Mouse (Mus musculus) cerebellum, postnatal 10 days (tissue): ENCODE data around the gene Man2a1.

Source experiments
- DNase-seq, 2 experiments: peaks; one replicate each; pipeline ENCODE4 v3.0.0; 2021; ENCODE audit warnings: mixed read lengths in 2 of 2

Man2a1 gene

DNA sequence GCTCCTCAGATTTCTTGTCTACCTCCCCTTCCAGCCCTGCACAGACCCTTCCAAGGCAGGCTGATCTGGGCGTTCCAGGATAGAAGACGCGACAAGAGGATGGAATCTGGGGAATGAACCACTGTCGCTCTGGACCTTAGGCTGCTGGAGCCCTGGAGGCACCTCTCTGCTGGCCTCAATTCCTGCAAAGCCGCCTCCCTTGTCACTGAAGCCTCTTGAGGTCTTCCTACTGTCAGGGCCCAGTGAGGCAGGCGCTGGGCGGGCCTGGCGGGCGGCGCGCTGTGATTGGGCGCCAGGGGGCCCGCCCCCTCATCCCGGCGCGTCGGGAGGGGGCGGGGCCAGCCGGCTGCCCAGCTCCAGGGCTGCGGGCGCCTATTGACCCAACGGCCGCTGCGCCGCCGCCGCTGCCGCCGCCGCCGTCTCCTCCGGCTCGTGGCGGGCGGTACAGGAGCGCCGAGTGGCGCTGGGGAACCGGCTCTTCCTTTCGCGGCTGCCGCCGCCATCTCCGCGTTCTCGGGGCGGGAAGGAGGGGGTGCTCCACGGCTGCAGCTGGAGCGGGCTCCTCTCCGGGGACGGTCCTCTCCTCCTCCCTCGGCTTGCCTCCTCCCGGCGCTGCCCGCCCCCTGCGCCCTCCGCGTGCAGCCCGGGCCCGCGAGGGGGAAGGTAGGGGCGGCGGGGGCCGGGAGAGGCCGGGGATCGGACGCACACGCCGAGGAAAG lies at the start of gene Man2a1:
Gene Man2a1, plus strand, starts transcription at position 365 of the 719 bp plus-strand sequence.
- peak; percentile 93 to 95 for DNase-seq

DNA sequence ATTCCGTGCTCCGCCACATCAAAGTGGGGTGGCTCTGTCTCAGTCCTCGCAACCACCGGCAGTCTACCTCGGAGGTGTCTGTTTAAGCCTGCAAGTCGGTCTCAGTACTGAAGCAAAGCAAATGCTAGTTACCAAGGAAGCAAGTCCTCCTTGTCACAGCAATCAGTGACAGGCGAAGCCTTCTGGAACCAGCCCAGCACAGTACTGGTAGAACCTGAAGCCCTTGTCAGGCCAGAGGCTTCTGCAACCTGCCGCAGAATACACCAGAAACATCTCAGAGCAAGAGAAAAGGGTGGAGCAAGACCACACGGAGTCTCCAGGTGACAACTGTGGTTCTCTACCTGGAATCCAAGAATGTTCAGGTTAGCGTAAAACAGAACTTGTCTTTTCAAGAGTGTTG lies 47.2 kb upstream of the Man2a1 start:
- DNase-seq, result no peak

DNA sequence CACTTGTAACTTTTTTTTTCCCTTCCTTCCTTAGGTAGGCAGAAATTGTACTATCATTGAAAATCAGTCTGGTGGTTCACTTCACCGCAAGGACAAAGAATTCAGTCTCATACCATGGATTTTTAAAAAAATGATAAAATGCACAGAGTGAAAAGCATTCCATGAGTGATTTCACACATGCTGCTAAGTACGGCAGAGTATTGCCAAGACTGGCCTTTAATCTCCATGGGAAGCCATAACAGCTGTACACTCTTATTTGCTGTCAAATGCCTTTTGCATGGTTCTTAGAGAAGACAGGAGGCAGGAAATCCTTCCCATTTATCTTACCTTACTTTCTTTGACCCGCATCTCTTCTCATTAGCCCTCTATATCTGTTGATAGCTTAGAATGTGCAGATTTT lies 45.6 kb upstream of the Man2a1 start:
- no peak for DNase-seq

- no peak for DNase-seq
Measured at GRCm38 (mm10) chr17:64556661-64557445, 43.7 kb upstream of the Man2a1 start.

- DNase-seq, result no peak
Measured at GRCm38 (mm10) chr17:64558994-64559540, 41.5 kb upstream of the Man2a1 start.

- DNase-seq, result no peak
Measured at GRCm38 (mm10) chr17:64566435-64566834, 34.1 kb upstream of the Man2a1 start.

- DNase-seq, result no peak
Measured at GRCm38 (mm10) chr17:64567546-64567945, 33.0 kb upstream of the Man2a1 start.

DNA sequence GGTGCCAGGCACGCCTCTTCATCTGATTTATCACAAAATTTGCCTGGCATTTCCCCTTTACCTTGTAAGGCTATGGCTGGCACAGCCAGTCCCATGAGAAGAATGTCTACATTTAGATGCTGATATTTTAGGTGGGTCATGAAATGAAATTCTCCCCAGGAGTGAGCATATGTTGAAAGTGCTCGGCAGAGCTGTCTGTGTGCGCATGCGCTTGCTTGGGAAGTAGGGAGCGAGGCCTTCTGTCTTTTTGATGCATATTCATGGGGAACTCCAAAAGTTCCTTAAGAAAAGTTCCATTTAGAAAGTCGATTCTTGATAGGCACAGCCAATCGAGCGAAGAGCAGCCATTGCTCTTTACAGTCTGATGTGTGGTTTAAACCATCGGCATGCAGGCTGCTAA lies 26.6 kb upstream of the Man2a1 start:
- no peak for DNase-seq

GRCm38 (mm10) chr17:64575240-64575639 lies 25.3 kb upstream of the Man2a1 start:
- DNase-seq, result peak in 1 of 2 experiments; percentile 31

- DNase-seq, result no peak
Measured at GRCm38 (mm10) chr17:64577485-64577884, 23.1 kb upstream of the Man2a1 start.

DNA sequence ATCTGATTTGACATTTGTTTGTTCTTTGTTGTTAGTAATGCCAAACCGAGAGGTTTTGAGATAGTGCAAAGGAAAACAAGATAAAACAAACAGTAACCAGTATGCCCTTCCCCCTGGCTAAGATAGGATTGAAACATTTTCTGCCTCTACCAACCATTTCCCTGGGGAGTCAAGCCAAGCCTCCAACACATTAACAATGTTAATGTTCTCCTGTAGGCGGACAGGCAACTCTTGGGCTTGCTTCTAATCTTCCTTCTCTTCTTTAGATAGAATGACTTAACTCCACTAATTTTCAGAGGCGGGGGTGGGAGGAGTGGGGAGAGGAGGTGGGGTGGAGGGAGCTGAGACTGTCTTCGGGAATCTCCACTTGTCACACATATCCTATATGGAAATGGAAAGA lies 22.2 kb upstream of the Man2a1 start:
- DNase-seq, result peak in 1 of 2 experiments; percentile 15

DNA sequence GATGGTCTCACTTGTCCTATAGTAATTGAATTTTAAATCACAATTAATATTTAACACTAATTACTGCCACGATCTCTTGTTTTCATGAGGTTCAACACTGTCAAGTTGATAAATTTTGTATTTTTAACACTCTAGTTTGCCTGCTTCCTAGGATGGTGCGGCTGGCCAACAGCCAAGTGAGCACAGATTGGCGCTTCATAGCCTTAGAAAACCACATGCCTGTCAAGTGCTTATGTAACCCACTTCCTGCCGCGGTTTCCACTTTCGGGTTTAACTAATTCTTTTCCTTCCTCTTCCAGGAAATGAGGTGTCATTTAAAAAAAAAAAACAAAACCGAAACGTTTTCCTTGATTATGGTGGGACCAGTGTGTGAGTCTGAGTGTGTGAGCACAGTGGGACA lies 20.8 kb upstream of the Man2a1 start:
- DNase-seq, result peak; percentile 69 to 76

- DNase-seq, result peak in 1 of 2 experiments; percentile 5
Measured at GRCm38 (mm10) chr17:64581133-64581532, 19.4 kb upstream of the Man2a1 start.

DNA sequence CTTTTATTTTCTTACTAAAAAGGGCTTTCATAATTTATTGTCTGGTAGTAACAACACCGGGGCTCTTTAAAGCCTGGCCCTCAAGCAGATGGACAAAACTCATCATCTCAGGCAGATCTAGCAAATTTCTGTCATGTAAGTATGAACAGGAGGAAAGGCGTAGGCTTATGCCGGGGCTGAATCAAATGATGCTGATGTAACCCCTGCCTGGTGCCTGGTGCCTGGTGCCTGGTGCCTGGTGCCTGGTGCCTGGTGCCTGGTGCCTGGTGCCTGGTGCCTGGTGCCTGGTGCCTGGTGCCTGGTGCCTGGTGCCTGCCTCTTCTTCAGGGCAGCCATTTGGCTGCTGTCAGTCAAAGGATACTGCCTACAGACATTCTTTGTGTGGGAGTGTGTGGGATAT lies 18.6 kb upstream of the Man2a1 start:
- DNase-seq, result no peak

DNA sequence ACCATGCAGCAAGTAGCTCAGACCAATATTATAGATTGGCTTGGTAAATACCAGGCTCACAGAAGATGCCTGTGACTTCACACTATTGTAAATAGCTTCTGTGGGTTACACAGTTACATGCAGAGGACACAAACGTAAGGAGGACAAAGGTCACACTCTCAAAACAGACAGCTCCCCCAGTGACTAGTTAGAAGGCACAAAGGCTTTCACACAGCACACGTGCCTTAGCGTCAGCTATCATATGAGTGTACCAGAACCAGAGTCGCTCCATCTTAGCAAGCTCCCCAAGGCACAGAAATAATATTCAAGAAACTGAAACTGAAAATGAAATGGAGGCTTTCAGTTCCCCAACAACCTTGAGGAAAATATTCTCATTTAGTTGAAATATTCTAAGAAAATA lies 10.1 kb upstream of the Man2a1 start:
- no peak for DNase-seq

GRCm38 (mm10) chr17:64591366-64591765 lies 9.2 kb upstream of the Man2a1 start:
- DNase-seq, result no peak

DNA sequence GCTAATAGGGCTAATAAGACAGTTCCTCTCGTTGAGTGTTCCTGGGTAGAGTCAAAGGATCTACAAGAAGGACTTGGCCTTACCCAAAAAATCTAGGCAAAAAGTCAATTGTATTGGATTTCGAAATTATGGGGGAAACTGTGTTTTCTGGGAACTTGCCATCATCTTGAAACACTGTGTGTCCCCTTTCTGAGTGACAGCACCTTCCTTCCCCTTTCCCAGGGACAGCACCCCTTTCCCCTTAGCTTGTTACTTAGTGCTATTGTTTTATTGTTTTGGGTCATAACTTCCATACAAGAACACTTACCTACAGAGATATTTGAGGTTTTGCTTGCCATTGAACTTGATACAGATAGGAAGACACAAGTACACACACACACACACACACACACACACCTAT lies 8.2 kb upstream of the Man2a1 start:
- DNase-seq, result no peak

- DNase-seq, result peak; percentile 47 to 53
Measured at GRCm38 (mm10) chr17:64592788-64593187, 7.7 kb upstream of the Man2a1 start.

DNA sequence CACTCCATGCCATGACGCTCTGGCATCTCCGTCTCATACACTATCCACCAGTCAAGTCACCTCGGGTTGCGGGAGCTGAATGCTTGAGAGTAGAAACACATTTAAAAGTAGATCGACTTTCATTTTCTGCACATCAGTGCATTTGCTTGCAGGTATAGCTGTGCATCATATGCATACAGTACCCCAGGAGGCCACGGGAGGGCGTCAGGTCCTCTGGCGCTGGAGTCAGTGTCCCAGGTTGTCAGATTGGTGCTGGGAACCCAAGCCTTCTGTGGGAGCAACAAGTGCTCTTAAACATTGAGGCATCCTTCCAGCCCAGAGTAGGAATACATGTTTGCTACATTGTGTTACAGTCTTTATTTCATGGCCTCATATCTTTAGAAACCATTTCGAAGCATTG lies 2.8 kb upstream of the Man2a1 start:
- no peak for DNase-seq

- DNase-seq, result peak; percentile 67 to 77
Measured at GRCm38 (mm10) chr17:64599916-64600315, 620 bp upstream of the Man2a1 start.

DNA sequence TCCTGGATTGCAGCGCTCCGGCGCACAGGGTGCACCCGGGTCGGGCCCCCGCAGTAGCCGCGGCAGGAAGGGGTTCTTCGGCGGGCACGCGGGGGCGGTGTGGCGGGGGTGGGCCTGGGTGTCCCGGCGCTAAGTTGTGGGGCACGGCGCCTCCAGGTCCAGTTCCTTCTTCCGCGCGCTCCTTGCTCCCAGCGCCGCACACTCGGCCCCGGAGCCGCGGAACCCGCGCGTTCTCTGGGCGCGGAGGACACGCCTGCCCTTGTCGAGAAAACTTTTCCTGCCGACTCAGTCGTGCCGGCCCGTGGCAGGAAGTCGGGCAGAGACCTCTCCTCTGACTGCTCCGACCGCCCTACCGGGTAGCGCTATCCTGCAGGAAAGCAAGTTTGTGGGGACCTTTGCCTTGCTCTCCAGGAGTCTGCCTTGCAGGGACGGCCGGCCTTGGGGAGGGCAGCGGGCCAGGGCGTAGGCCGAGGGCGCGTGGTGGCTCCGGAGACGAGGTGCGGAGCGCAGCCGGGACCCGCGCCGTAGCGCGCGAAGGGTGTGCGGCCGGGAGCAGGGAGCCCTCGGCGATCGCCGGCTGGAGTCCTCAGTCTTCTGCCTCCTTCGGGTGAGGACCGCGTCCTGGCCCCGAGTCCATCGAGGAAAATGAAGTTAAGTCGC lies 685 bp downstream of the Man2a1 start:
- DNase-seq, result peak; percentile 73 to 76

DNA sequence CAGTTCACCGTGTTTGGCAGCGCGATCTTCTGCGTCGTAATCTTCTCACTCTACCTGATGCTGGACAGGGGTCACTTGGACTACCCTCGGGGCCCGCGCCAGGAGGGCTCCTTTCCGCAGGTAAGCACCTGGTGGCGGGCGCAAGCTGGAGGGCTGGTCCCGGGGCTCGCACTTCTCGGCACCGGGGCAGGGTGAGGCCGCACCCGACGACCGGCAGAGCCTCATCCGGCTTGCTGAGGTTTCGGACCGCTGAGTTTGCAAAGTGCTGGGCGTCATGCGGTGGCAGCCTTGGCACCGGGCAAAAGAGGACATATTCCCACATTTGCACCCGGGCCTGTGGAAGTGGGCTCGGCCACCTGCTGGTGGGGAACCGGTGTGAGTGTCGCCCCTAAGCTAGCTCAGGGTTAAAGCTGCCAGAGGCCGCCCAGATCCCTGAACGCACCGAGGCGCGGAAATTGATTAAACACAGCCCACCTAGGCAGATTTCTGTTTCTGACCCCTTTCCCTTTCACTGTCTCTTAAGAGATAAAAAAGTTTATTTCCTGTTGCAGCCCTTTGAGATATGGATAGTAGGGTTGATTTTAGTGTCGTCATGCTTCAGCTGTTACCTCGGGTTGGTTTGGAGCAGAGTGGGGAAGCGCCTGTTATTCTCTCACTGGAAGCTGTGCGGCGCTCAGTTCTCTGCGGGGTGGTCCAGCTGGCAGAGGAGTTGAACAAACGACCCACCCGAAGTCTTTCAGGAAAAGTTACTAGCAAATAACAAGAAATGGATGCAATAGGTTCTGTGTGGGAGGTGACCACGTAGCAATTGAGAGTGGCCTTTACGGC lies 1.4 kb downstream of the Man2a1 start:
- peak; percentile 81 to 82 for DNase-seq
